Mouse (Mus musculus): ENCODE measurements at regions not wholly inside any gene's neighbourhood (a gene's known extent, or its start where the extent isn't known, plus 50 kb on each side); places are given as distances from the start of the nearest gene placed in this dataset.

GRCm38 (mm10) chr2:117959440-117959839 is 152.2 kb upstream of the Thbs1 start:
- DNase-seq (ENCODE audit: low read depth in 2 of 2, low spot score in 2 of 2): no peak

- no peak for DNase-seq (ENCODE audit: low read depth in 2 of 2, low spot score in 2 of 2)
Measured at GRCm38 (mm10) chr2:117962531-117962930, 149.1 kb upstream of the Thbs1 start.

DNA sequence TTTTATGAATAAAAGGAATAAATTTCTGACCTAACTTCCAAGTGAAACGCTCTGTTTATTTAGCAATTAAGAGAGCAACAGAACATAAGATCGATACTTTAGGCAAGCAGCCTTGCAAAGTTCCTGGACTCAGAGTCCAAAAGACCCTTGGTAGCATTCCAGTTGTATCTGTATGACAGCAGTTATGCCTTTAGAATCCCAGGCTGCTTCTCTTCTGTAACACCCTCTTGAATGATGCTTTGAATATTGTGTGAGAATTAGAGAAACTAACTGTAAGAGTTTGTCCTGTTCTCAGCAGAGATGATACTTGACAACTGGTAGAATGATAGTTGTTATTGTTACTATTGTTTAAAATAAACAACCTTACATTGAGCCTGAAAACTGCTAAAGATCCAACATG is 148.2 kb upstream of the Thbs1 start:
- DNase-seq (ENCODE audit: low read depth in 2 of 2, low spot score in 2 of 2): no peak

GRCm38 (mm10) chr2:117965758-117966157 is 145.9 kb upstream of the Thbs1 start:
- no peak for DNase-seq (ENCODE audit: low read depth in 2 of 2, low spot score in 2 of 2)

DNA sequence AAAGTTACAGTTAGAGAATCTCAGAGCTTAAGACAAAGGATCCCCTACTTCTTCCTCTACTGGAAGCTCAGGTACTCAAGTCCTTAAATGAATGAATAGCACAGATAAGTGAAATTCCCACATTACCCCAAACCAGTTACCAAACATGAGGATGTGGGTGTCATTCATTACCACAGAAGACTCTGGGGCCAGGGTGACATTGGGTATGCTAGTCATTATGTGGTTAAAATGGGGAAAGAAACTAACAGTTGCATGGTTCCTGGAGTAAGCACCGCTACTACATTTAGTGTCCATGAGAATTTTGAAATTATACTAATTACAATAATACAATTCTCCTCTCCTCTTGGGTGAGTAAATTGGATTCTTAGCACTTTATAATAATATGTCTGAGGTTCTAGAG is 142.9 kb upstream of the Thbs1 start:
- DNase-seq (ENCODE audit: low read depth in 2 of 2, low spot score in 2 of 2): no peak

DNA sequence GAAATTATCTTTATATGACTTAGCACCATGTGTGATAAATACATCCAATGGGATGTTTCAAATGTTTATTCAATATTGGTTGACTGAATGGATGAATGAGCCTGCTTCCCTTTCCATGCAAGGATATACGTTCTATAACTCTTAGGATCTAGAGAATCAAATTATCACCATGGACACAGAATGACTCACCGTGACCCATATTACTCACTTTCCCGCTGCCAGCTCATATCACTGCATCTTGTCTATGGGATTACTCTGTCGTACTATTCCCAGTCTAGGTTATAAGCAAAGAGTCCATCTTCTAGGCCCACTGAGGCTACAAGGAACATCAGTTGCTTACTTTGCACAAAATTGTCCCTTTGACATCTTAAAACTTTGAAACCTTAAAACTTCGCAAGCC is 141.0 kb upstream of the Thbs1 start:
- no peak for DNase-seq (ENCODE audit: low read depth in 2 of 2, low spot score in 2 of 2)

DNA sequence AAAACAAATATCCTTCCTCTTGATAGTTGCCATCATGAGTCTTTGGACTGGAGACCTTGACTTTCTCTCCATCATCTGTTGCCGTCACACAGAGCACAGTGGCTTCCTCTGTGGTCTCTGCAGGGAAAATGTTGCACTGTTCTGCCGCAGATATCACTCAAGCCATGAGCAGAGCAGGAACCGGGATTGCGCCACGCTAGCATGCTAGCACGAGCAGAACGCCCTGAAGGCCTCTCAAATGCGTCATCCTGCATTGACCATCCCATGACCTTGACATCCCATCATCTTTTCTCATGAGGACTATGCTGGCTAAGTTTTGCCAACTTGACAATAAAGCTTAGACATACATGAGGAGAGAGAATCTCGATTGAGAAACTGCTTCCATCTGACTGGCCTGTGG is 134.6 kb upstream of the Thbs1 start:
- DNase-seq (ENCODE audit: low read depth in 2 of 2, low spot score in 2 of 2): no peak

GRCm38 (mm10) chr2:117980856-117981255 is 130.8 kb upstream of the Thbs1 start:
- no peak for DNase-seq (ENCODE audit: low read depth in 2 of 2, low spot score in 2 of 2)

GRCm38 (mm10) chr2:117984569-117984968 is 127.1 kb upstream of the Thbs1 start:
- DNase-seq (ENCODE audit: low read depth in 2 of 2, low spot score in 2 of 2): no peak

GRCm38 (mm10) chr2:117987426-117988215 is 124.1 kb upstream of the Thbs1 start:
- DNase-seq (ENCODE audit: low read depth in 2 of 2, low spot score in 2 of 2): no peak

- DNase-seq (ENCODE audit: low read depth in 2 of 2, low spot score in 2 of 2): peak; percentile 37 to 50
Measured at GRCm38 (mm10) chr2:117988396-117989173, 123.1 kb upstream of the Thbs1 start.

DNA sequence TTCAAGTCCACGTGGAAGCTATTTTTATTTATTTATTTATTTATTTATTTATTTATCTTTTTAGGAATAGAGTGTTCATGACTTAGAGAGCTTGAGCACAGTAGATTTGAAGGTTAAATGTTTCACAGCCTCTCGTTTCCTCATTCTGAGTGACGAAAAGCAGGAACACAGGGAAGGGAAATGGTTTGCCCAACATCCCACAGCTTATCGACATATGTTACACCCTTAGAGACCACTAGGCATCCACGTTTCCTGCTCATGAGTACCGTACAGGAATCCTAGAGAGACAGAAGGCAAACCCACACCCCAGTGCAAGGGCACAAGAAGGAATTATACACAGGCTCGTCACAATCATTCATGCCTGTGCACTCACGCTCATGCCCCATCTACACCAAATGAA is 122.5 kb upstream of the Thbs1 start:
- no peak for DNase-seq (ENCODE audit: low read depth in 2 of 2, low spot score in 2 of 2)

DNA sequence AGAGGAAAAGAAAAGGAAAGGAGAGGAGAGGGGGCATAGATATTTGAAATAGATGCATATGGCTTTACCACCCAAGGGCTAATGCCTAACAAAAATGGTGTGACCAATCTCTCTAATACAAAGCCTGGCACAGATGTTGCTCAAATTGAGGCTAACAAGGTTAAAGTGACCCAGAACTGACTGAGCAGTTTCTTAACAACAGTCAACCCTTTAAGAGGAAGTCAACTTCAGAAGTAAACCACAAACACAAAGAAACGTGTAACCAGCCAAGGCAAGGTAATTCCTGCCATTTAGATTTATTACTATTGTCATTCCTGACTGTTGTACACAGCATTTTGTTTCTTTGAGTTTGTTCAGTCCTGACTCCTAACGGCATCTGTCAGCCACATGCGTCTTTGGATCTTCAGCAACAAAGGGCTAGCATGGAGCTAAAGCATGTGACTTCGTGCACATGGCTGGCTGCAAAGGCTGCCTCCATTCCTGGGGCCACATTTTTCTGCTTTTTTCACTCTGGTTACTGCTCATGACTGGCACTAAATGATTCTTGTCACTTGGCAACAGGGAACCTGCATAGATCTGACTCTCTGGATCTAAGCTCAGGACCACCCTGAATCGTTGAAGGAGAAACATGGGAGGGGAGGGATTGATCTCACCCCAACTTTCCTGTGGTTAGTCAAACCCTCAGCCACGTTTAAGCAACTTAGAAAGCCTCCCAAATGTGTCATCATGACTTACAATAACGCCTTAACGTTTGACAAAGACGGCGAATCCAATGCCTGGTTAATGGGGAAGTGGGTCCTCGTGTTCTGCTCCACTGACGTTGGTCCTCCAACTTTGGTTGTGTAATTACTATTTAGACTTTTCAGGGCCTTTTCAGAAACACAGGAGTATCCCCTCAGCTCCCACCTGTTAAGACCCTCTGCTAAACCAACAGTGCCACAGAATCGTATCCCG is 115.3 kb upstream of the Thbs1 start:
- no peak for DNase-seq (ENCODE audit: low read depth in 2 of 2, low spot score in 2 of 2)

- no peak for DNase-seq (ENCODE audit: low read depth in 2 of 2, low spot score in 2 of 2)
Measured at GRCm38 (mm10) chr2:117999641-118000040, 112.0 kb upstream of the Thbs1 start.

- no peak for DNase-seq (ENCODE audit: low read depth in 2 of 2, low spot score in 2 of 2)
Measured at GRCm38 (mm10) chr2:118004191-118004590, 107.5 kb upstream of the Thbs1 start.

GRCm38 (mm10) chr2:118007539-118008427 is 103.9 kb upstream of the Thbs1 start:
- DNase-seq (ENCODE audit: low read depth in 2 of 2, low spot score in 2 of 2): peak; percentile 33 to 53

- no peak for DNase-seq (ENCODE audit: low read depth in 2 of 2, low spot score in 2 of 2)
Measured at GRCm38 (mm10) chr2:118011679-118012078, 100.0 kb upstream of the Thbs1 start.

DNA sequence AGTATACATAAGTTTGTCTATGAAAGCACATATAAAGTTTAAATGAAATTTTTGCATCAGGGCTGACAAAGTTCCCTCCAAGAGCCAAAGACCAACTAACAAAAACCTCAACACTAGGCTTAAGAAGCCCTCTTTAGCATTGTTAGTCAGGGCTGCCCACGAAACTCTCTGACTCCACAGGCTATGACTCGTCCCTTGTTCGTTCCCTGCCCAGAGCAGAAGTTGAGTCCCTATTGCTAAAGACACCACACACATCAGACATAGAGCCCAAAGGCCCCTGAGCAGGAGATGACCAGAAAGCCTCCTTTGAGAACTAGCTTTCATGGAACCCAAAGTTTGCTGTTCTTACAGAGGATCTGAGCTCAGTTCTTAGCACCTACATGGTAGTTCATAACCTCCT is 99.5 kb upstream of the Thbs1 start:
- no peak for DNase-seq (ENCODE audit: low read depth in 2 of 2, low spot score in 2 of 2)

DNA sequence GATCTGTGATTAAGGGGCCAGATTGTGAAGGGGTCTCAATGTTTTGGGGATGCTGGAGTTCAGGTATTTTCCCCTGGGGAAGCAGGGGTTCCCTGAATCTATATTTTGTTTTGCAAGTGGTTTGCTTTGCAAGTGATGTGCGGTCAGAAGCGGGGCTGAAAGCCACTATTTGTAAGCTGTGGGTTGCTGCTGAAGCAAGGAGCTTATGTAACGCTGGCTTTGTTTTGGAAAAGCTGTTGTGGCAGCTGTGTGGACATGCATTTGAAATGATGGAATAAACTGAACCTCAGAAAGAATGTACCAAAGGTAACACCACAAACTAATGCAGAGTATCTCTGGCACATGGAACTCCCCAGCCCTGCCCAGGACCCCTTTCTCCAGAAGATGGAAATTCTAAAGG is 98.5 kb upstream of the Thbs1 start:
- no peak for DNase-seq (ENCODE audit: low read depth in 2 of 2, low spot score in 2 of 2)

DNA sequence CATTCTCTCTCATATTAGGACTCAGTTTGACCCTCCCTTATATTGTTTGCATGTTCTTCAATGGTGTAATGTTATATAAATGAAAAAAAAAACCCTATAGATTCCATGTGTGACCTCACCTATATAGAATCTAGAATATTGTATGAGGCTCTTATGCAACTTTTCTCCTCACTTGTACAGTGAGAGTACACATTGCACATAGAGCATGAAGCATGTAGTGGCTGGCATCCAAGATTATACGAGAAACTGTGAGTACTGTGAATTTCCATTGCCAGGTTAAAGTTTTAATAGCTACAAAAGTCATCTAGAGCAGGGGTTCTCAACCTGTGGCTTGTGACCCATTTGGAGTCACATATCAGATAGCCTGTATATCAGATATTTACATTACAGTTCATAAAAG is 96.5 kb upstream of the Thbs1 start:
- DNase-seq (ENCODE audit: low read depth in 2 of 2, low spot score in 2 of 2): no peak
